Mouse (Mus musculus) liver, adult 2 months (tissue): ENCODE measurements at regions not wholly inside any gene's neighbourhood (a gene's known extent, or its start where the extent isn't known, plus 50 kb on each side); places are given as distances from the start of the nearest gene placed in this dataset.

Source experiments
- CTCF ChIP-seq: fragments of 200-500 bp; IDR thresholded peaks from 2 replicates; pipeline ENCODE4 v1.5.1; 2011; ENCODE audit warnings: low read depth, low read length, control low read depth
- POLR2A ChIP-seq: fragments of 200-500 bp; IDR thresholded peaks from 2 replicates; pipeline ENCODE4 v1.6.1; 2011; ENCODE audit warnings: low read length, control low read depth; ENCODE audit not compliant: insufficient read depth; ENCODE audit errors: extremely low read depth

- no peak for TF ChIP-seq CTCF
- no peak for TF ChIP-seq POLR2A
Observed at GRCm38 (mm10) chr2:11038440-11038839, 133.5 kb upstream of the Prkcq start.
